Mouse (Mus musculus) neural tube, embryonic 14.5 days (tissue): ENCODE results near the gene Kifc3. TPM values are rescaled to one million over a fixed set of nuclear protein-coding genes. Genes with fewer than 3 reads are reported as not detected.

ENCODE experiments used
- polyA plus RNA-seq: library from polyadenylated mRNA; unstranded; fragments of >200 nt; fragmentation: Nextera tagmentation; extraction: Ambion mirVana; gene quantifications from 2 replicates; pipeline ENCODE4 v1.2.1, GENCODE M21; 2014

Kifc3 gene
- polyA plus RNA-seq, 1 experiment from 2014 or later: 15.9 TPM

Other genes with a start within 250 kb of the Kifc3 start
- 93.5 and 116 TPM in 2 replicates for gene Adgrg1, start 228.1 kb downstream of the Kifc3 start, polyA plus RNA-seq
- gene Adgrg3, start 185.1 kb downstream of the Kifc3 start, polyA plus RNA-seq: 1.1 and 2.0 TPM in 2 replicates
- 0.61 and 0.88 TPM in 2 replicates for gene Drc7, start 147.7 kb downstream of the Kifc3 start, polyA plus RNA-seq
- 39.4 and 44.3 TPM in 2 replicates for gene Katnb1, start 121.6 kb downstream of the Kifc3 start, polyA plus RNA-seq
- gene Cngb1, start 103.8 kb upstream of the Kifc3 start, polyA plus RNA-seq: 0.13 and 0.82 TPM in 2 replicates
- gene Tepp, start 107.8 kb upstream of the Kifc3 start, polyA plus RNA-seq: 1.4 and 1.6 TPM in 2 replicates
- gene Zfp319, start 129.1 kb upstream of the Kifc3 start, polyA plus RNA-seq: 12.8 and 15.6 TPM in 2 replicates
- 28.4 and 29.9 TPM in 2 replicates for gene Usb1, start 129.5 kb upstream of the Kifc3 start, polyA plus RNA-seq
- 19.6 and 26.2 TPM in 2 replicates for gene Mmp15, start 149.5 kb upstream of the Kifc3 start, polyA plus RNA-seq
- gene Cfap20, start 232.1 kb upstream of the Kifc3 start, polyA plus RNA-seq: 133 and 135 TPM in 2 replicates